Mouse (Mus musculus) CH12.LX (cell line): ENCODE measurements around the gene Pole2. TPM values are rescaled to one million over a fixed set of nuclear protein-coding genes. Genes with fewer than 3 reads are reported as not detected.

ENCODE experiments used
- DNase-seq: peaks from one replicate; pipeline ENCODE4 v3.0.0-alpha.2; 2013; ENCODE audit errors: extremely low read depth
- H3K27ac ChIP-seq: 2 replicates; pipeline ENCODE4 v1.5.1; 2012; ENCODE audit warnings: low read depth, mild to moderate bottlenecking, control low read depth, moderate library complexity; ENCODE audit not compliant: insufficient read depth
- H3K27me3 ChIP-seq: replicated peaks from 2 replicates; pipeline ENCODE3; 2012; ENCODE audit warnings: inconsistent platforms
- H3K36me3 ChIP-seq, 2 experiments: replicated peaks in 1 of 2; 2 replicates each; pipeline versions ENCODE3 to v1.6.1; 2012; ENCODE audit warnings: inconsistent platforms in 1 of 2, low read length in 1 of 2, mild to moderate bottlenecking in 1 of 2, mixed read lengths in 1 of 2, moderate library complexity in 1 of 2; ENCODE audit not compliant: control insufficient read depth in 1 of 2, insufficient read depth in 1 of 2
- H3K4me1 ChIP-seq, 2 experiments: 2 replicates each; pipeline ENCODE4 v1.6.1; 2012; ENCODE audit warnings: inconsistent platforms in 1 of 2, moderate library complexity in 1 of 2; ENCODE audit not compliant: insufficient read depth in 2 of 2, control insufficient read depth in 1 of 2
- H3K4me2 ChIP-seq: 2 replicates; pipeline ENCODE4 v1.6.1; 2012; ENCODE audit warnings: low read depth, mild to moderate bottlenecking, control low read depth; ENCODE audit not compliant: poor library complexity, insufficient read depth, severe bottlenecking
- H3K4me3 ChIP-seq, 3 experiments: fragments of 150-350 bp in 1 of 3; sonication (generic) in 1 of 3; replicated peaks in 1 of 3; 2 replicates each; pipeline versions ENCODE3 to v1.5.1; 2011 to 2012; ENCODE audit warnings: low read depth in 2 of 3, low read length in 2 of 3, mild to moderate bottlenecking in 2 of 3, moderate library complexity in 2 of 3, control low read depth in 1 of 3, improper control_type of control experiment in 1 of 3, inconsistent platforms in 1 of 3, mixed read lengths in 1 of 3; ENCODE audit not compliant: poor library complexity in 1 of 3
- H3K79me2 ChIP-seq: replicated peaks from 2 replicates; pipeline ENCODE4 v1.6.1; 2012; ENCODE audit warnings: mild to moderate bottlenecking, moderate library complexity; ENCODE audit not compliant: control insufficient read depth, poor library complexity, insufficient read depth, severe bottlenecking; ENCODE audit errors: extremely low read depth
- H3K9ac ChIP-seq: 2 replicates; pipeline ENCODE4 v1.6.1; 2012; ENCODE audit warnings: low read depth, mild to moderate bottlenecking, control low read depth, moderate library complexity; ENCODE audit not compliant: insufficient read depth
- H3K9me3 ChIP-seq: replicated peaks from 2 replicates; pipeline ENCODE3; 2012; ENCODE audit warnings: low read length, inconsistent platforms, mixed read lengths
- CHD1 ChIP-seq: IDR thresholded peaks from 2 replicates; pipeline ENCODE4 v1.6.1; 2012; ENCODE audit warnings: low read depth, low read length, improper control_type of control experiment, inconsistent platforms
- E2F4 ChIP-seq: IDR thresholded peaks from 2 replicates; pipeline ENCODE4 v1.6.1; 2011; ENCODE audit warnings: low read depth, low read length, improper control_type of control experiment; ENCODE audit not compliant: insufficient replicate concordance
- ELF1 ChIP-seq: IDR thresholded peaks from 2 replicates; pipeline ENCODE4 v1.6.1; 2014; ENCODE audit warnings: low read depth, mild to moderate bottlenecking, inconsistent platforms, low read length, improper control_type of control experiment
- EP300 ChIP-seq: IDR thresholded peaks from 2 replicates; pipeline ENCODE4 v1.6.1; 2011; ENCODE audit warnings: low read length, improper control_type of control experiment
- HCFC1 ChIP-seq: IDR thresholded peaks from 2 replicates; pipeline ENCODE4 v1.6.1; 2012; ENCODE audit warnings: low read depth, mild to moderate bottlenecking, inconsistent platforms, low read length, improper control_type of control experiment
- MAFK ChIP-seq: IDR thresholded peaks from 2 replicates; pipeline ENCODE4 v1.6.1; 2011; ENCODE audit warnings: low read length, improper control_type of control experiment; ENCODE audit not compliant: insufficient replicate concordance
- MAX ChIP-seq: IDR thresholded peaks from 2 replicates; pipeline ENCODE4 v1.6.1; 2011; ENCODE audit warnings: low read length, improper control_type of control experiment
- MAZ ChIP-seq: IDR thresholded peaks from 2 replicates; pipeline ENCODE4 v1.6.1; 2012; ENCODE audit warnings: low read depth, mild to moderate bottlenecking, inconsistent platforms, low read length, improper control_type of control experiment, moderate library complexity
- MEF2A ChIP-seq: IDR thresholded peaks from 2 replicates; pipeline ENCODE4 v1.6.1; 2014; ENCODE audit warnings: low read depth, mild to moderate bottlenecking, inconsistent platforms, low read length, improper control_type of control experiment, borderline replicate concordance
- MXI1 ChIP-seq: IDR thresholded peaks from 2 replicates; pipeline ENCODE4 v1.6.1; 2011; ENCODE audit warnings: mild to moderate bottlenecking, low read depth, low read length, improper control_type of control experiment
- PAX5 ChIP-seq: IDR thresholded peaks from 2 replicates; pipeline ENCODE4 v1.6.1; 2012; ENCODE audit warnings: low read length, inconsistent platforms, mixed read lengths
- POLR2AphosphoS2 ChIP-seq: IDR thresholded peaks from 2 replicates; pipeline ENCODE4 v1.6.1; 2011; ENCODE audit warnings: low read depth, low read length, improper control_type of control experiment
- RCOR1 ChIP-seq: conservative IDR thresholded peaks from 2 replicates; pipeline ENCODE4 v1.6.1; 2012; ENCODE audit warnings: low read depth, mild to moderate bottlenecking, inconsistent platforms, low read length, improper control_type of control experiment
- SIN3A ChIP-seq: IDR thresholded peaks from 2 replicates; pipeline ENCODE4 v1.6.1; 2012; ENCODE audit warnings: low read length, improper control_type of control experiment, inconsistent platforms
- SMC3 ChIP-seq: IDR thresholded peaks from 2 replicates; pipeline ENCODE4 v1.6.1; 2011; ENCODE audit warnings: low read depth, low read length, improper control_type of control experiment
- ZC3H11A ChIP-seq: IDR thresholded peaks from 2 replicates; pipeline ENCODE4 v1.6.1; 2012; ENCODE audit warnings: low read depth, mild to moderate bottlenecking, inconsistent platforms, low read length, improper control_type of control experiment
- ZNF384 ChIP-seq: IDR thresholded peaks from 2 replicates; pipeline ENCODE4 v1.6.1; 2012; ENCODE audit warnings: low read depth, low read length, improper control_type of control experiment, inconsistent platforms
- dilution Hi-C: fragments of 300-500 bp; cut with MboI; formaldehyde crosslinking; loops from 2 replicates; pipeline ENCODE4 v1.14.3; 2020; ENCODE audit warnings: low sequenced_read_pairs; ENCODE audit not compliant: extremely low pct_unique_long_range_greater_than_20kb, extremely low pct_ligation_motif_present
- in situ Hi-C: fragments of 300-500 bp; cut with MboI; formaldehyde crosslinking; loops from 3 replicates; pipeline ENCODE4 v1.14.3; 2019; ENCODE audit warnings: low sequenced_read_pairs, low pct_ligation_motif_present, low pct_unique_long_range_greater_than_20kb, mixed read lengths
- polyA plus RNA-seq: library from polyadenylated mRNA; unstranded; fragments of >175 nt; gene quantifications from 2 replicates; pipeline ENCODE4 v1.2.1, GENCODE M21; 2012; ENCODE audit warnings: low read depth; ENCODE audit not compliant: insufficient read length
- total RNA-seq, 2 experiments: library from RNA; depleted of rRNA; stranded (reverse); fragments of 300-350 nt in 1 of 2; fragments of >200 nt in 1 of 2; gene quantifications; 2 replicates each; pipeline ENCODE4 v1.2.3; 2012 to 2014

Gene Pole2
- total and polyA plus RNA-seq, 3 experiments, result 32.6 to 143 (median 37.1) TPM

DNA sequence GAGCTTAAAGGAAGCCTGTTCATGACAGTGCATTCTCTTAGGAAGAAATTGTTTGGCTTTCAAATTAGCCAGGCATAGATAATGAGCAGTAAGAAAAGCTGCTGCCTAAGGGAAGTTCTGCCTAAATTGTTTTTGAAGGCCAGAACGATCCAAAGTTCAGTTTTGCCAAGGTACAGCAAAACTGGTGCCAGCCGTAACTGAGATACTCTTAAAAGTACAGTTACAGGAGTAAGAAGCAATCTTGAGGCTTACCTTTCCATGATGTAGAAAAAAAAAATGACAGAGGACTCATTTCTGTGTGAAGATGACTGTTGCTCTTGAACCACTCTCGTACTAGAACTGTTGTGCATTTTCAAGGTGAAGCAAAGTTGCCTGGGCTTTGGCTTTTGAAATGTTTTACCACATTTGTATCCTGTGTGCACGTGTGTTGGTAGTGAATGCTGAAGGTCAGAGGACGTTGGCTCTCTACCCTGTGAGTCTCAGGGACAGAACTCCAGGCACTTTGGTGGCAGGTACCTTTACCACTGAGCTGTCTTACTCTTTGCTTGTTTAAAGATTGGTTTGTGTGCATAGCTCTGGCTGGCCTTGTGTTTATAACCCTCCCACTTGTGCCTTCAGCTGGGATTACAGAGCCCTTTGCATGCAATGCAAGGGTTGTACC is 41.1 kb downstream of the Pole2 start:
- no peak for DNase-seq
- in situ Hi-C loops, result no loop called here
- Histone ChIP-seq H3K4me1 (peaks cover 5 to 21% of the 10 kb centered on the region in 2 experiments; a peak in 3 of 4 replicates), H3K36me3 (peaks cover 20 to 46% of the 10 kb centered on the region in 2 experiments), H3K9ac (peak overlapping the region; percentile 46), H3K27ac (peak overlapping the region; percentile 25), H3K79me2 (peaks cover 55% of the 10 kb centered on the region), H3K4me3 (peak overlapping the region; percentile 25 to 75 (median 64)), H3K9me3 (no peaks in the 10 kb centered on the region), H3K27me3 (no peaks in the 10 kb centered on the region), H3K4me2 (peak overlapping the region; percentile 99)
- no peak for TF ChIP-seq POLR2AphosphoS2
- peak; percentile 39 for TF ChIP-seq CHD1
- TF ChIP-seq, all 38 proteins: peak for 1
- dilution Hi-C loops, result no loop called here

DNA sequence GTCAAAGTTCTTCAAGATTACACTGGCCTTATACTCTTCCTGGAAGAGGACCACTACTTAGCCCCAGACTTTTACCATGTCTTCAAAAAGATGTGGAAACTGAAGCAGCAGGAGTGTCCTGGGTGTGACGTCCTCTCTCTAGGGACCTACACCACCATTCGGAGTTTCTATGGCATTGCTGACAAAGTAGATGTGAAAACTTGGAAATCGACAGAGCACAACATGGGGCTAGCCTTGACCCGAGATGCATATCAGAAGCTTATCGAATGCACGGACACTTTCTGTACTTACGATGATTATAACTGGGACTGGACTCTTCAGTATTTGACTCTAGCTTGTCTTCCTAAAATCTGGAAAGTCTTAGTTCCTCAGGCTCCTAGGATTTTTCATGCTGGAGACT is 42.6 kb downstream of the Pole2 start:
- Histone ChIP-seq H3K9ac (peak overlapping the region; percentile 88), H3K27ac (peak overlapping the region; percentile 72; the same call in 1 of the 2 replicates), H3K4me2 (peak overlapping the region; percentile 74), H3K4me3 (peak overlapping the region; percentile 64 to 89 (median 75)), H3K36me3 (peaks cover 24 to 48% of the 10 kb centered on the region in 2 experiments), H3K9me3 (no peaks in the 10 kb centered on the region), H3K27me3 (no peaks in the 10 kb centered on the region), H3K79me2 (peaks cover 56% of the 10 kb centered on the region), H3K4me1 (peaks cover 7 to 21% of the 10 kb centered on the region in 2 experiments; a peak in 3 of 4 replicates)
- dilution Hi-C loops, result no loop called here
- in situ Hi-C loops, result no loop called here
- no peak for TF ChIP-seq ZNF384
- peak; percentile 35 for DNase-seq

DNA sequence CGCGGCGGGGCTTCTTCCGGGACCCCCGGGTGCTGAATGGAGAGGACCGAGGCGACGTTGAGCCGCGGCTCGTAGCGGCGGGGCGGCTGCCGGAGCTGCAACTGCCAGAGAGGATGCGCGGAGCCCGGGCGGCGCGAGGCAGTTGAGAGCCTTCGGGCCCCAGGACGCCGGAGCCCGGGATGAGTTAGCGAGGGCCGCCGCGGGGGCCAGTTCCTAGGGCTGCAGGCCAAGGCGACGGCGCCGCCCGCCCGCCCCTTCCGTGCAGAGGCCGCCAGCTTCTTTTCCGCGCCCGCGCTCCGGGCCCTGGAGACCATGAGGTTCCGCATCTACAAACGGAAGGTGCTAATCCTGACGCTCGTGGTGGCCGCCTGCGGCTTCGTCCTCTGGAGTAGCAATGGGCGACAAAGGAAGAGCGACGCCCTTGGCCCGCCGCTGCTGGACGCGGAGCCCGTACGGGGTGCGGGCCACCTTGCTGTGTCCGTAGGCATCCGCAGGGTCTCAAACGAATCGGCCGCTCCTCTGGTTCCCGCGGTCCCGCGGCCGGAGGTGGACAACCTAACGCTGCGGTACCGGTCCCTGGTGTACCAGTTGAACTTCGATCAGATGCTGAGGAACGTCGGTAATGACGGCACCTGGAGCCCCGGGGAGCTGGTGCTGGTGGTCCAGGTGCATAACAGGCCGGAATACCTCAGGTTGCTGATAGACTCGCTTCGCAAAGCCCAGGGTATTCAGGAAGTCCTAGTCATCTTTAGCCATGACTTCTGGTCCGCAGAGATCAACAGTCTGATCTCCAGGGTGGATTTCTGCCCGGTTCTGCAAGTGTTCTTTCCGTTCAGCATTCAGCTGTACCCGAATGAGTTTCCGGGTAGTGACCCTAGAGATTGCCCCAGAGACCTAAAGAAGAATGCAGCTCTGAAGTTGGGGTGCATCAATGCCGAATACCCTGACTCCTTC is 43.4 kb downstream of the Pole2 start:
- H3K4me3 ChIP-seq, result peak overlapping the region; percentile 64 to 89 (median 75)
- H3K36me3 ChIP-seq, result peaks cover 18 to 44% of the 10 kb centered on the region in 2 experiments
- peaks cover 56% of the 10 kb centered on the region for H3K79me2 ChIP-seq
- H3K9ac ChIP-seq, result peak overlapping the region; percentile 88
- H3K9me3 ChIP-seq, result no peaks in the 10 kb centered on the region
- peaks cover 7 to 21% of the 10 kb centered on the region in 2 experiments; a peak in 3 of 4 replicates for H3K4me1 ChIP-seq
- dilution Hi-C loops (no loop called here), in situ Hi-C loops (no loop called here)
- H3K4me2 ChIP-seq, result peak overlapping the region; percentile 74
- no peaks in the 10 kb centered on the region for H3K27me3 ChIP-seq
- peak; percentile 35 for DNase-seq
- H3K27ac ChIP-seq, result peak overlapping the region; percentile 72
- TF ChIP-seq E2F4 (no peak), ZC3H11A (no peak), HCFC1 (no peak), RCOR1 (no peak), SMC3 (no peak), MAFK (no peak), MAZ (no peak; the same call in 1 of the 2 replicates), MXI1 (no peak), EP300 (no peak), PAX5 (no peak), MAX (peak; percentile 17; the same call in 1 of the 2 replicates), ELF1 (0 out of 2 replicates have a peak, but pooled peaks have one; percentile 3), MEF2A (peak; percentile 14; the same call in 1 of the 2 replicates), SIN3A (no peak; the same call in 1 of the 2 replicates)
